Mouse (Mus musculus): ENCODE data around the gene Rptor. TPM values are rescaled to one million over a fixed set of nuclear protein-coding genes. Genes with fewer than 3 reads are reported as not detected.

Rptor gene
- polyA plus RNA-seq, 1 experiment from 2014 or later: 11.1 TPM

DNA sequence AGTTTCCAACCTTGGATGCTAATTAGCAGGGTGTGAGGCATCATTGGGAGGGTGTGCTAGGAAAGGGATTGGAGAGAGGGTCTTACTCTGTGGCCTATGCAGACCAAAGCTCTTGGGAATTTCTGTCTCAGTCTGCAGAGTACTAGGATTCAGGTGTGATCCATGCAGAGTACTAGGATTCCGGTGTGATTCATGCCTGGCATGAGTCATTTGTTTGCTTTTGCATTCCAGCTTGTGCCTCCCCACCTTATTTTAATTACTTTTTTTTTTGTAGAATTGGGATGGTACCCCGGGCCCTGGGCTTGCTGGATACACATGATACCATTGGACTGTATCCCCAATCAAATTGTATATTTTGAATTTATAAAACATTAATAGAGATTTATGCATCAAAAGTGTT, 93.7 kb downstream of the Rptor start:
- H3K4me3 ChIP-seq: no peak overlapping the region
- no peak overlapping the region for H3K27ac ChIP-seq (replicated peaks)
- H3K9me3 ChIP-seq: no peaks in the 10 kb centered on the region
- WGBS: 90% methylated on average over 2 of the region's 2 CpGs
- no peak overlapping the region for H3K9ac ChIP-seq
- ATAC-seq (ENCODE audit: low read depth): no peak
- H3K4me1 ChIP-seq (replicated peaks): peaks cover 11% of the 10 kb centered on the region
- no peak overlapping the region for H3K4me2 ChIP-seq
- no peaks in the 10 kb centered on the region for H3K27me3 ChIP-seq
- no peaks in the 10 kb centered on the region for H3K36me3 ChIP-seq

DNA sequence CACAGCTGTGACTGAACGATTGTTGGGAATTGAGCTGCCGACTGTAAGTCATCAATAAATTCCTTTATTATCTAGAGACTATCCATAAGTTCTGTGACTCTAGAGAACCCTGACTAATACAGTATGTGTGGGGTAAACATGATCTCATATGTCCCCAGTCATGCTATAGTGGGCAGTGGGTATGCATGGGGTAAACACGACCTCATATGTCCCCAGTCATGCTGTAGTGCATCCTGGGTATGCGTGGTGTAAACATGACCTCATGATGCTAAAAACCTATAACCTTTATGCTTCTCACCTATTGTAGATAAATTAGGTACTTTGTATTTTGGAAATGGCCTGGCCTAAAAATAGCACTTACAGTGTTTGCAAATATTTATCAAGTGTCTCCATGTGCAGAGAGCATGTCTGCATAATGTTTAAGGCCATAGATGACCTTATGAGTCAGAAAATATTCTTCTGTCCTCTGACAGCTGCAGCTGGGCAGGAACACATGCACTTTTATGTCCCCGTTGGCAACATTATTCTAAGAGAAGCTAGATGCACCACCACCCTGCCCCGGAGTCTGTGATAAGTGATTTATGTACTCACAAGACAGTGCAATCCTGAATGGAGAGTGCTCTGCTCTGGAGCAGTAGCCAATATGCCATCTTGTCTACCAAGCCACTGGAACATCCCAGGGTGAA, 102.8 kb downstream of the Rptor start:
- no peak for ATAC-seq (ENCODE audit: low read depth)
- Histone ChIP-seq H3K36me3 (no peaks in the 10 kb centered on the region), H3K9me3 (no peaks in the 10 kb centered on the region), H3K27ac (replicated peaks) (no peak overlapping the region), H3K4me1 (replicated peaks) (peaks cover 16% of the 10 kb centered on the region), H3K4me2 (no peak overlapping the region), H3K4me3 (no peak overlapping the region), H3K27me3 (no peaks in the 10 kb centered on the region), H3K9ac (no peak overlapping the region)
- 79% methylated on average over 4 of the region's 6 CpGs for WGBS

DNA sequence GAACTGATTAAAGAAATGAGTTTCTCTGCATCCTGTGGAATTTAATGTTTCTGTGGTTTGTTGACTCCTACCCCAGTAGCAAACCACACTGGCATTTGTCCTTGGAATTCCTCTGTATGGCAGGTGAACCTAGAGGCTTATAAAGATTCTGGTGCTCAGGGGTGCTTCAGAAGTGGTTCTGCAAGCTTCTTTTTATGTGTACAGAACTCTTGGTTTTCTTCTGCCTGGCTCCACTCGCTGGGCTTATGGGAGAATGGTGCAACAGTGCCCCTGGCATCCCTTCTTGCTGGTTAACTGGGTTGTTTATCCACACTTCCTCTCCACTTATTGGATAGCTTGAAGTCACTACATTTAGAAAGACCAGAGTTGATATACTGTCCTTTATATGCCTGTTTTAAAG, 104.6 kb downstream of the Rptor start:
- no peak overlapping the region for H3K4me2 ChIP-seq
- H3K27ac ChIP-seq (replicated peaks): no peak overlapping the region
- WGBS: 97% methylated on average over 1 of the region's 1 CpGs
- H3K9me3 ChIP-seq: no peaks in the 10 kb centered on the region
- H3K27me3 ChIP-seq: no peaks in the 10 kb centered on the region
- H3K4me1 ChIP-seq (replicated peaks): peaks cover 23% of the 10 kb centered on the region
- H3K36me3 ChIP-seq: no peaks in the 10 kb centered on the region
- H3K9ac ChIP-seq: no peak overlapping the region
- ATAC-seq (ENCODE audit: low read depth): no peak
- no peak overlapping the region for H3K4me3 ChIP-seq

DNA sequence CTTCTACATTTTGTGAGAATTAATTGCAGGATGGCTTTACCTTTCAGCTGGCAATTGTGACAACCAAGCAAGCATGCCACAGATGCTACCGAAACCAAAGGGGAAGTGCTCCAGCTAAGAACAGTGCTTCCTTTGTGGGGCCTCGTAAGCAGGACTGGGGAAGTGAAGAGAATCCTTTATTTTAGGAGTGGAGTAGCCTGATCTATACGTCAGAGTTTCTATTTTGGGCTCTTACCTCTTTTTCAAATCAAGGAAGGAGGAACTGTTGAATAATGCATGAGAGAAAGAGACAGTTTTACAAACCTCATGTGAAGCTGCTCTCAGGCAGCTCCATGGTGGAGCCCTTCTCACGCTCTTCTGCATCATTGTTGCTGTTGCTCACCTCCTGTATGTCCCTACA, 106.5 kb downstream of the Rptor start:
- Histone ChIP-seq H3K9me3 (no peaks in the 10 kb centered on the region), H3K4me1 (replicated peaks) (peaks cover 26% of the 10 kb centered on the region), H3K27me3 (no peaks in the 10 kb centered on the region), H3K4me3 (no peak overlapping the region), H3K27ac (replicated peaks) (peak overlapping the region; percentile 52), H3K36me3 (no peaks in the 10 kb centered on the region), H3K9ac (no peak overlapping the region), H3K4me2 (no peak overlapping the region)
- ATAC-seq (ENCODE audit: low read depth): no peak
- WGBS: 33% methylated on average over 4 of the region's 4 CpGs

DNA sequence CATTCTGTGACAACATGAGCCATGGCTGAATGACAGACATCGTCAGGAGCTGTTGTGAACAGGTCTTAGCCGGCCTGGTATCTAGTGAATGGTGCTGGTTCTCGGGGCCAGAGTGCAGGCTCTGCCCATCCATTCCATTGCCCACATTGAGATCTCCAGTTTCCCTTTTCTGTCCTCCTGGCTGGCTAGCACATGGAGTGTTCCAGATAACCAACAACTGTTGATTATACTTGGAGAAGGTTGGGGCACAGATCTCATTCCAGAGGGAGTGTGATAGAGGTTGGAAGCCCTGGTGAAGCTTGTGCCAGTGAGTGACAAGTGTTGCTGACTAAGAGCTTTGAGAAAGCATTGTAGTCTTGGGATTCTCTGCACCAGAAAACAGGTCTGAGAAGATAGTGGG, 107.6 kb downstream of the Rptor start:
- H3K27ac ChIP-seq (replicated peaks): no peak overlapping the region
- H3K27me3 ChIP-seq: no peaks in the 10 kb centered on the region
- H3K4me1 ChIP-seq (replicated peaks): peaks cover 37% of the 10 kb centered on the region
- no peaks in the 10 kb centered on the region for H3K36me3 ChIP-seq
- H3K4me2 ChIP-seq: no peak overlapping the region
- no peak for ATAC-seq (ENCODE audit: low read depth)
- no peaks in the 10 kb centered on the region for H3K9me3 ChIP-seq
- no peak overlapping the region for H3K9ac ChIP-seq
- 91% methylated on average over 3 of the region's 3 CpGs for WGBS
- no peak overlapping the region for H3K4me3 ChIP-seq

DNA sequence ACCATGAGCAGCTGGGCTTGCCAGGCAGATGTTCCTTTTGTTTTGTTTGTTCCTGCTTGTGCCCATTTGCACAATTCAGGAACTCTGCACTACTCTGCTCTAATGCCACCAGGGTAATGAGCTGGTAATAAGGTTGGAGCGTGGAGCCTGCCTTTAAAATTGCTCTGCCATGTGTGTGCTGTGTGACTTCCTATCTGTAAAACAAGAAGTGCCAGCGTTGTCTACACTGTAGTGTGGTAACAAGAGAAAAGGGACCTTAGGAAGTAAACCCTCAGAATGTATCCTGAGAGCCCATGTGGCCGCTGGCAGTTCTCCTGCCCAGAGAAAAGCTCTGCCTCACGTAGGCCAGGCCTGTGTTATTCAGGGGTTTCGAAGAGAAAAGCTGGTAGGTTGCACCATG, 108.1 kb downstream of the Rptor start:
- WGBS: 78% methylated on average over 5 of the region's 5 CpGs
- no peak for ATAC-seq (ENCODE audit: low read depth)
- H3K9ac ChIP-seq: no peak overlapping the region

DNA sequence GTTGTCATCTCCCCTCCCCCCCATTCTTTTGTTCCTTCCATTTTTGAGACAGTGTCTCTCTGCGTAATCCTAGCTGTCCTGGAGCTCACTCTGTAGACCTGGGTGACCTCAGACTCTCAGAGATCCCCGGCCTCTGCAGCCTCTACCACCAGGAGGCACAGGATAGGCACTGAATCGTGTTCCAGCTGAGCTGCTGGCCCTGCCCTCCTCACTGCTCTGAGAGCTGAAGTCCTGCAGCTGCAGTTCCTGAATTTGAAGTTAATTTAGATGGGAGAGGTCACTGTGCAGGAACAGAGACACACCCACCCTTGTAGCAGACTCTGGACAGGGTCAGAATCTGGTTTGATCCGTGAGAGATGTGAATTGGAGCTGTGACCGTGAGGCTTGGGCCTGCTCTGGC, 112.7 kb downstream of the Rptor start:
- peaks cover 31% of the 10 kb centered on the region for H3K4me1 ChIP-seq (replicated peaks)
- H3K36me3 ChIP-seq: no peaks in the 10 kb centered on the region
- no peaks in the 10 kb centered on the region; the same call in none of the 2 replicates for H3K9me3 ChIP-seq
- H3K27ac ChIP-seq (replicated peaks): peak overlapping the region; percentile 28; the same call in 1 of the 2 replicates
- no peak overlapping the region for H3K4me3 ChIP-seq
- H3K27me3 ChIP-seq: no peaks in the 10 kb centered on the region
- WGBS: 58% methylated on average over 5 of the region's 5 CpGs
- no peak overlapping the region for H3K9ac ChIP-seq
- no peak for ATAC-seq (ENCODE audit: low read depth)
- H3K4me2 ChIP-seq: no peak overlapping the region

More for the DNA sequence above, 108.1 kb downstream of the Rptor start:
- no peaks in the 10 kb centered on the region for H3K36me3 ChIP-seq
- H3K4me1 ChIP-seq (replicated peaks): peaks cover 42% of the 10 kb centered on the region
- no peaks in the 10 kb centered on the region for H3K9me3 ChIP-seq
- H3K4me2 ChIP-seq: no peak overlapping the region
- H3K27me3 ChIP-seq: no peaks in the 10 kb centered on the region
- H3K4me3 ChIP-seq: no peak overlapping the region
- no peak overlapping the region for H3K27ac ChIP-seq (replicated peaks)

DNA sequence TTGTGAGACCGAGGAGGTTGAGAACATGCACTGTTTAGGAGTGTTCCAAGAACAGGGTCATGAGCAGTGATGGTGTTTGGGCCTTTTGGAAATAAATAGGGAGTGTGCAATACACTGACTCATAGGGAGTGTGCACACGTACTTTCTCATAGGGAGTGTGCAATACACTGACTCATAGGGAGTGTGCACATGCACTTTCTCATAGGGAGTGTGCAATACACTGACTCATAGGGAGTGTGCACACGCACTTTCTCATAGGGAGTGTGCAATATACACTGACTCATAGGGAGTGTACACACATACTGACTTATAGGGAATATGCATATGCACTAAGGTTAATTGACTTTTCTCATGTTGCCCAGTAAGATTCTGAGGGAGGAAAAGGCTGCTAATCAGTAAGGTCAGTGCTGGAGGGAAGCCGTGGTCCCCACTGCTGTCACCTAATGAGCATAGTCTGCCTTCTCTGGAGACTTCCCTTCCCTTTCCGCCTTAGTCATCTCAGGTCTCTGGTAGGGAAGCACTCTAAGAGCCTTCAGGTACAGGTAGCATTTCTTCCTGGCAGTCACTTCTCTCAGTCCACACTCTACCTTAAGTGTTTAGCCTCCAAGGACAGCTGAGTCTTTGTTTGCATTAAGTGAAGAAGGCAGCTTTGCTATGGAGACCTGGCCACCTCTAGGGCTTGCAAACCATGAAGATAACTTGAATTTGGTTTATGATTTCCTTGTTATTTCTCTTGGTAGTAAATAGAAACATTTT, 113.3 kb downstream of the Rptor start:
- no peaks in the 10 kb centered on the region; the same call in none of the 2 replicates for H3K9me3 ChIP-seq
- H3K4me2 ChIP-seq: no peak overlapping the region
- H3K27me3 ChIP-seq: no peaks in the 10 kb centered on the region
- H3K9ac ChIP-seq: no peak overlapping the region
- no peaks in the 10 kb centered on the region for H3K36me3 ChIP-seq
- ATAC-seq (ENCODE audit: low read depth): no peak
- H3K4me3 ChIP-seq: no peak overlapping the region
- peaks cover 25% of the 10 kb centered on the region for H3K4me1 ChIP-seq (replicated peaks)
- H3K27ac ChIP-seq (replicated peaks): peak overlapping the region; percentile 28; the same call in 1 of the 2 replicates
- 89% methylated on average over 5 of the region's 5 CpGs for WGBS

DNA sequence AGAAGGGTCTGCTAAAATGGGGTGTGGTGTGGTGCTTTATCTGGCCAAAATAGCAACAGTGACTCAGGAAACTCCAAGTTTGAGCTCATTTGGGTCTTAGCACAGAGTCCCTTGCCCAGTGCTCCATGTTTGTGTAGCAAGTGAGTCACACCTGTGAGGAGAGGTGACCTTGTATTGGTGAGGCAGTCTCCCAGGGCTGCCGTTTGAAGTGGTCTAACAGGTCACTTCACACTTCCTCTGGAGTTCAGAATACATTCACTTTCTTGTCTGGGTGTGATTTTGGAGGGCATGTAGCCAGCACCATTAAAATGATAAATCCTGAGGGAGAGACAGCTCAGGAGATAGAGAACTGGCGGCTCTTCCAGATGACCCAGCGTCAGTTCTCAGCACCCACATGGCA, 115.4 kb downstream of the Rptor start:
- no peak for ATAC-seq (ENCODE audit: low read depth)
- Histone ChIP-seq H3K4me2 (no peak overlapping the region), H3K9me3 (no peaks in the 10 kb centered on the region; the same call in none of the 2 replicates), H3K9ac (no peak overlapping the region), H3K4me3 (no peak overlapping the region), H3K4me1 (replicated peaks) (peaks cover 24% of the 10 kb centered on the region), H3K27me3 (no peaks in the 10 kb centered on the region), H3K36me3 (no peaks in the 10 kb centered on the region), H3K27ac (replicated peaks) (no peak overlapping the region)
- WGBS: 98% methylated on average over 3 of the region's 3 CpGs

DNA sequence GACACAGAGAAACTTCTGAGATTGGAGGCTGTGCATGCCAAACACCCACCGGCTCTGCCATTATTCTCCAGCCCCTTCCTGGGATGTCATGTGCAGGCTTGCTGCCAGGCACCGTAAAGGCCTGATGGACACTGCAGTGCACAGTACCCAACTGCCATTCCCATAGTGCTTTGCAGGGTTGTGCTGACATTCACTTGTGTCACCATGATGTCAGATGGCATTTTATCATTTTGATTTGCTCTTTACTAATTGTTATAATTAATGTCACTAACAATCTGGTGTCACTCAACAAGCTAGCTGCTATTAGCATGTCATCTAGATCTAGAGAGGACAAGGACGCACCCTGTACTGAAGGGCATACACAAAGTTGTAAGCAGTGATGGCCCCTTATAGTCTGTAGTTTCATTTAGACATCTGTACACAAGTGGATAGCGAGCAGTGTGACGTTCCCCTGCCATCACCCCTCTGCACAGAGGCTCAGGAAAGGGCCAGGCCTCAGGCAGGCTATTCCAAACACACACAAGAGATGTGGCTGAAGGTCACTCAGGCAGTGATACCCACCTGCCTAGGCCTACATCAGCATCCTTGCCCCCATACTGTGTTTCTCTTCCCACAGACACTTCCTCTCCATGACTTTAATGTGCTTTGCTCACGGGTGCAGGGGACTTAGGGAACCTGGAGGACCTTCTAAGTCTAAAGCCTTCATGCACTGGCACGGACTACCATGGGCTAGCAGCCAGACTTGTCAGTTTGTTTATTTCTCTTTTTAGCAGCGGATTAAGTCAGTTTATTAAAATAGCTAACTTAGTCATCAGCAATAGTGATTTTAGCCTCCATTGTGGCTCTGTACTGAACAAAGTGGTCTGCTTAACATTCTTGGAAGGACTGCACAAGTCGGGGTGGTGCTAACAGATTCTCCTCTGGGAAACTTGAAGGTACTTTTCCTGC, 117.7 kb downstream of the Rptor start:
- no peaks in the 10 kb centered on the region for H3K27me3 ChIP-seq
- ATAC-seq (ENCODE audit: low read depth): no peak
- H3K4me1 ChIP-seq (replicated peaks): peaks cover 10% of the 10 kb centered on the region
- H3K27ac ChIP-seq (replicated peaks): no peak overlapping the region
- no peak overlapping the region for H3K9ac ChIP-seq
- no peak overlapping the region for H3K4me2 ChIP-seq
- no peak overlapping the region for H3K4me3 ChIP-seq
- H3K36me3 ChIP-seq: no peaks in the 10 kb centered on the region
- H3K9me3 ChIP-seq: no peaks in the 10 kb centered on the region; the same call in none of the 2 replicates
- 84% methylated on average over 9 of the region's 9 CpGs for WGBS

DNA sequence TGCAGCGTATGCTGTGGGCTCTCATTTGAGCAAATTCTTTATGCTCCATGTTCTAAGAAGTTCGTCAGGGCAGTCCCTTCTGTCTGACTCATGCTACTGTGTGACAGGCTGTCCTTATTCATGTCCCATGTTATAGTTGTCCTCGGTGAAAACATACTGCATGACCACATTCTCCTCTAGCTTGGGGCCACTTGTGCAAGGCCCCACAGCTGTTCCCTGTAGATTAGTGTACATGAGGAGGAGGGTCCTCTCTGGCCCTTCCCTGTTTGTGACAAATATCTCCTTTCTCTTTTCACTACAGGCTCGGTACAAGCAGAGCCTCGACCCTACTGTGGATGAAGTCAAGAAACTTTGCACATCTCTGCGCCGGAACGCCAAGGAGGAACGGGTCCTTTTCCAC, 122.0 kb downstream of the Rptor start:
- Histone ChIP-seq H3K27ac (replicated peaks) (no peak overlapping the region), H3K4me3 (no peak overlapping the region), H3K4me2 (no peak overlapping the region), H3K27me3 (no peaks in the 10 kb centered on the region), H3K9ac (no peak overlapping the region), H3K4me1 (replicated peaks) (no peaks in the 10 kb centered on the region), H3K36me3 (no peaks in the 10 kb centered on the region), H3K9me3 (no peaks in the 10 kb centered on the region)
- ATAC-seq (ENCODE audit: low read depth): no peak
- WGBS: 88% methylated on average over 9 of the region's 9 CpGs

DNA sequence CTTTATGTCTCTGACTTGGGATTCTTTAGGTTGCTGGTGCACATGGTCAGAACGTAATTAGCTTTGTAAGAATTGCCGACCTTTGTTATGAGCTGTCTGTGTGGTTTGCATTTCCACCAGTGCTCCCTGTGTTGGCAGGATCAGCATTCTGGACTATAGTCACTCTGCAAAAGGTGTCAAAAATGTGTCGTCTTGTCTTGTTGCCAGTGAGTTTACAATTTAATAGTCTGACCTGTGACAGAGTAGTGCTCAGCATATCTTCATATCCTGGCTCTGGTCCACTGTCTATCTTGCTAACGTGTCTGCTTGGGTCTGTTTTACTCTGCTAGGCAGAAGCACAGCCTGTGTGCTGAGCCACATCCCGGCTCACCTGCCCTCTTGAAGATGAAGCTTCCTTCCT, 128.7 kb downstream of the Rptor start:
- WGBS: 85% methylated on average over 5 of the region's 5 CpGs
- ATAC-seq (ENCODE audit: low read depth): no peak
- Histone ChIP-seq H3K27ac (replicated peaks) (no peak overlapping the region), H3K9ac (no peak overlapping the region), H3K27me3 (no peaks in the 10 kb centered on the region), H3K4me2 (no peak overlapping the region), H3K9me3 (no peaks in the 10 kb centered on the region), H3K4me3 (no peak overlapping the region), H3K4me1 (replicated peaks) (0 out of 2 replicates have a peak, but pooled peaks cover 5% of the 10 kb centered on the region), H3K36me3 (no peaks in the 10 kb centered on the region)

Measured in neural tube, embryonic 13.5 days (tissue).